Mouse (Mus musculus): ENCODE measurements around the gene Coa5. TPM values are rescaled to one million over a fixed set of nuclear protein-coding genes. Genes with fewer than 3 reads are reported as not detected.

The Coa5 gene
- polyA plus RNA-seq, 1 experiment from 2014 or later: 48.9 TPM

DNA sequence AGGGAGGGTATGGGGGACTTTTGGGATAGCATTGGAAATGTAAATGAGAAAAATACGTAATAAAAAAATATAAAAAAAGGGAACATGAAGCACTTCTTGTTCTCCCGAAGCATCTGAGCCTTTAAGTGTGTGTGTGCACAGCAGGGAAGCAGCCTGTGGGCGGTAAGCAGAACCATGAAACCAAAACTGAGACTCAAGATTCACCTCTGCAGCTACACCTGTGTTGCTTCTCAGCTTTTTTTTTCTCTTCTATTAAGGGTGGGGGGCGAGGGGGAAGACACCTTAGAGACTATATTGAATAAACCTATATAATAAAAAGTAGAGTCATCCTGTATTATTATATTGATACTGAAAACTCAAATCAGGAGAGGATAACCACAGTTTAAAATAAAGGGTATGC is 37.9 kb upstream of the Coa5 start:
- ATAC-seq (replicated peaks; ENCODE audit: low FRiP score): no peak
- Histone ChIP-seq H3K4me3 (replicated peaks) (no peak overlapping the region), H3K27ac (no peak overlapping the region), H3K4me2 (no peak overlapping the region), H3K9ac (no peak overlapping the region), H3K36me3 (no peaks in the 10 kb centered on the region), H3K27me3 (no peaks in the 10 kb centered on the region), H3K9me3 (replicated peaks) (no peaks in the 10 kb centered on the region), H3K4me1 (no peaks in the 10 kb centered on the region)
- 93% methylated on average over 4 of the region's 4 CpGs for WGBS

DNA sequence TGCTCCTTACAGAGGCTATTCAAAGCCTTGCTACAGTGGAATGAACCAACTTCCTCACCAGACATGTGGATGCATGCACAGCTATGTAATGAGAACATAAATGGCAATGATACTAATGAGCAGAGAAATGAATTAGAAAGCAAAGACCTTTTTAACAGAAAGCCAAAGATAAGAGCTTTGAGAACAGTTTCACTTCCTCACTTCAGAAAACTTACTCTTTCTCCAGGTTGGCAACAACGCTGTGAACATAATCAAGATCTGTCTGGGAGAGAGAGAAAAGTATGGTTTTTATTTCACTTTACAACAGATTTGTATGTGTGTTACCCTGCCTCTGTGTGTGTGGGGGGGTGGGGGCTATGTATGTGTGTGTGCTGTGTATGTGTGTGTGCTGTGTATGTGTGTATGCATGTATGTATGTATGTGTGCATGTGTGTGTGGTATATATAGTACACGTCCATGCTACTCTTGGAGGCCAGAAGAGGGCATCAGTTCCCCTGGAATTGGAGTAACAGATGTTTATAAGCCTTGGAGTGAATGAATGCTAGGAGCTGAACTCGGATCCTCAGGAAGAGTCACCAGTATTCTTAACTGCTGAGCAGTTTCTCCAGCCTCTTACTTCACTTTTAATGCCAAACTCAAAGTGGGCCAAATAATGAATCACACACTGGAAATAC is 36.6 kb upstream of the Coa5 start:
- Histone ChIP-seq H3K27me3 (no peaks in the 10 kb centered on the region), H3K4me3 (replicated peaks) (no peak overlapping the region), H3K4me1 (no peaks in the 10 kb centered on the region), H3K9me3 (replicated peaks) (no peaks in the 10 kb centered on the region), H3K9ac (no peak overlapping the region), H3K27ac (no peak overlapping the region), H3K4me2 (no peak overlapping the region), H3K36me3 (no peaks in the 10 kb centered on the region)
- ATAC-seq (replicated peaks; ENCODE audit: low FRiP score): no peak
- 82% methylated on average over 3 of the region's 3 CpGs for WGBS

DNA sequence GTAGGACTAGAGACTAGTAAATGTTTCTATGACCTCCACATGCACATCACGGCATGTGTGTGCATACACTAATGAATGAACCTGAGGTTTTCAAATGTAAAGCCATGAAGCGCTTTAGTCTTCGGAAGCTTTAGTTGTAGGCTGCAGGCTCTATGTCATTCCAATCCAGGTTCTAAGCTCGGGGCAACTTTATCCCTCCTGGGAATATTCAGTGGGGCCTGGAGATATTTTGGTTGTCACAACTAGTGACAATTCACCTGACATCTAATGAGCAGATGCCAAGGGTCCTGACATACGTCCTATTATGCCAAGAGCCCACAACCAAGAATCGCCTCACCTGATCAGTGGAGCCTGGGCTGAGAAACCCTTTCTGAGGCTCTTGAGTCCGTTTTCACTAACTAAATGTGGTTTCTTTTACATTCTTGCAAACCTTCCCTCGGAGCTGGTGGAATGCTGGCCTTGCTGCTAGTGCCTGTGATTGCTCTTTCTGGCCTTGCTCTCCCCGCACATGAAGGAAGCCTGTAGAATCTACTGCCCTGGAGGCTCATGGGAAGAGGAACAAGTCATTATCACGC is 35.1 kb upstream of the Coa5 start:
- Histone ChIP-seq H3K9me3 (replicated peaks) (no peaks in the 10 kb centered on the region), H3K36me3 (no peaks in the 10 kb centered on the region), H3K4me2 (no peak overlapping the region), H3K4me1 (no peaks in the 10 kb centered on the region), H3K27ac (no peak overlapping the region), H3K4me3 (replicated peaks) (no peak overlapping the region), H3K9ac (no peak overlapping the region), H3K27me3 (no peaks in the 10 kb centered on the region)
- 85% methylated on average over 10 of the region's 10 CpGs for WGBS
- no peak for ATAC-seq (replicated peaks; ENCODE audit: low FRiP score)

DNA sequence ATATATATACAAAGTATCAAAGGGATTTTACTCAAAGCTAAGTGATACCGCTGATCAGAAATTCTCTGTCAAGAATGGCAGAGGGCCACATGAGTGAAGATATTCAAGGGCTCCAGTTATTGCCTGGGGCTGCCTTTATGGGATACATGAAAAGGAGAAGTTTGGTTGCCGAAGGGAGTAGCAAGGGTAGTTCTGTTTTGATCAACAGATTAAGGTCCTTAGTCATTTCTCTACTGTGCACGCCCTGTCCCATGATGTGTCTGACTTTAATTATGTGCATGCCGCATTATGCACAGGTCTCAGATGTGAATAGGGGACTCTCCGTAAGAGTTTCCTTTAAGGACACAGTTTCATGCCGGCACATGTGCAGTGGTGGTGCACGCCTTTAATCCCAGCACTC is 27.6 kb upstream of the Coa5 start:
- ATAC-seq (replicated peaks; ENCODE audit: low FRiP score): no peak
- Histone ChIP-seq H3K4me3 (replicated peaks) (no peak overlapping the region), H3K4me1 (no peaks in the 10 kb centered on the region), H3K27me3 (no peaks in the 10 kb centered on the region), H3K4me2 (no peak overlapping the region), H3K27ac (no peak overlapping the region), H3K36me3 (no peaks in the 10 kb centered on the region), H3K9me3 (replicated peaks) (no peaks in the 10 kb centered on the region), H3K9ac (no peak overlapping the region)
- 91% methylated on average over 7 of the region's 7 CpGs for WGBS

DNA sequence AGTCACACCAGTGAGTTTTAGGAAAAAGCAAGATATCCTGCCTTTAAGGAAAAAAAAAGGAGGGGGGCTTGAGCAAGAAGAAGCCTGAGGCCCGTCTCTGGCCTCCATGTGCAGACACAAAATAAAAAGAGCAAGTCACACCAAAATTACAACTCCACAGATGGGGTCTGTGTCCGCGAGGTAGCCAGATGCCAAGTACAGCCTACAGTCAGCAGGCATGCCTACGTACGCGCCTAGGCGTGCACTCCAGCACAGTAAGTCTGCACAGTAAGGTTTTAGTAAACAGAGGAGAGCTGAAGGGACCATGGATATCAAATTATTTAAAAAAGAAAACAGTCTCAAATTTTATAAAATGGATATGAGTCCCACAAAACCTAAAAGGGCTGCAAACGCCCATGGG is 21.4 kb upstream of the Coa5 start:
- 0 out of 2 replicates have a peak, but pooled peaks cover 9% of the 10 kb centered on the region for H3K36me3 ChIP-seq

DNA sequence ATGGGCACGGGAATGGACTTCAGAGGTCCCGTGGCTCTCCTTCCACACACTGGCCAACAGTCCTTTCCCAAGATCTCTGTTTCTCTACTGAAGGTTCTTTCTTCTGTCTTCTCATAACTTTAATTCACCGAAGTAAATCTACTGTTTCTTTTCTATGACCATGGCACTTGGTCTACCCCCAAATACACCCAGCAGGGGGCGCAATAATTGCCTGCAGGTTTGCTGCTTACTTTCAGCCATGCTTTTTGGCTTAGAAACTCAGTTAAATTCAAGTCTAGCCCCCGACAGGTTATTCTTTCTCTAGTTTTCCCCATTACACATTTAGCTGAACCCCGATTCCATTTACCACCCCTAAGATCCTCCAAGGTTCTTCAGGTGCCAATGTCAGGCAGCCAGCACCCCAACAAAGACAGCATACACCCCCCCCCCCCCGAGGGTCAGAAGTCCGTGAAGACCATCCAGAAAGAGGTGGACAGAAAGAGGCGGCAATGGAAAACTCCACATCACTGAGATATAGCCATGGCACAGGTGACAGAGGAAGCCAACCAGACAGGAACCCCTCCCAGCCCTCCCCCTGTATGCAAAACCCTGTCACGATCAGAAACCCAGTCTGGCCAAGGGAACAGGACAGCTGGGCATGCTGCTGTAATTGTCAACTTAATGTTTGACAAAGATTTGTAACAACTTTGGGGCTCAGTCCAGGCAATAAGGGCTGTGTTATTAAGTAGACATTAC is 18.6 kb upstream of the Coa5 start:
- Histone ChIP-seq H3K9ac (no peak overlapping the region), H3K27ac (no peak overlapping the region), H3K9me3 (replicated peaks) (no peaks in the 10 kb centered on the region), H3K4me1 (no peaks in the 10 kb centered on the region), H3K4me2 (no peak overlapping the region), H3K27me3 (no peaks in the 10 kb centered on the region), H3K4me3 (replicated peaks) (no peak overlapping the region), H3K36me3 (peaks cover 11% of the 10 kb centered on the region; the same call in 1 of the 2 replicates)
- WGBS: 79% methylated on average over 10 of the region's 10 CpGs
- ATAC-seq (replicated peaks; ENCODE audit: low FRiP score): no peak

More for the DNA sequence above, 21.4 kb upstream of the Coa5 start:
- no peak overlapping the region for H3K4me3 ChIP-seq (replicated peaks)
- H3K27me3 ChIP-seq: no peaks in the 10 kb centered on the region
- no peak overlapping the region for H3K27ac ChIP-seq
- WGBS: 88% methylated on average over 8 of the region's 8 CpGs
- H3K9ac ChIP-seq: no peak overlapping the region
- H3K9me3 ChIP-seq (replicated peaks): no peaks in the 10 kb centered on the region
- no peak overlapping the region for H3K4me2 ChIP-seq
- H3K4me1 ChIP-seq: no peaks in the 10 kb centered on the region
- ATAC-seq (replicated peaks; ENCODE audit: low FRiP score): no peak

DNA sequence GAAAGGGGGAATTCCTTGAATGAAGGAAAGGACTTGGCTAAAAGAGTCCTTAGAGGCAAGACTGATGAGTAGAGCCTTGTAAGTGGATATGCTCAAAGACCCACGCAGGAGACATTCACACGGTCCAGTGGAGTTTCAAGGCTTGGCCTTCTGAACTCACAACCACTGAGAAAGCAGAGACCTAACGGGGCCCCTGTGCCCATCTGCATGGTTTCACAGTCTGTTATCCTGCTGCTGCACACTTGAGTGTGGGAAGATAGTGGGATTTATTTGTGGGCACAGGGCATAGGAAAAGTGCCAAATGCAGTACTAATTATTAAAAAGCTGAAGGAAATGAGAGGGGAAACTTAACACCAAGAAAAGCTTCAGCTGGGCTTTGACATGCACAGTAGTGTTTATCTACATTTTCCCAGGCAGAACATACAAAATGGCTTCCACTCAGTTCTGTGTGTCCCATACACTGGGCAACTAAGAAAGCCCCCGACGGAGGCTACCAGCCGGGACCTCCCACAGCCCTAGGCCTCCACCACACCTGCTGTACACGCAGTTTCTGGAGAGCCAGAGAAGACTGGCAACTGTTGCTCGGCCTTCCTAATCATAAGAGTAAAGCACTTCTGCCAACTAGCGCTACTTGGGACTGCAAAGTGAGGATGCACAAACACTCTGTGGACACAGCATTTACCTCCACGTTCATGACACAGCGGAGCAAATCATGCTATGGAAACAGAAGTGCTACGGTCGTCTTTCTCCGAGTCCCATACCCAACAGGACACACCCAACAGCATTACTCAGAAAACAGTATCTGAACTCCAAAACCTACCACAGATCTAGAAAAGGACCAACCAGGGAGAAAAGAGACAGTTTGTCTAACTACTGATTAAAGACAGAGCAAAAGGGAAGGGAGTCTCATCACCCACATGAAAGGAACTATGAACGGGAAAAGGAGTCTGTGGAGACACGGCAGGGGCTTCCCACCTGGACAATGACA is 13.2 kb upstream of the Coa5 start:
- Histone ChIP-seq H3K4me1 (no peaks in the 10 kb centered on the region), H3K9ac (no peak overlapping the region), H3K4me3 (replicated peaks) (no peak overlapping the region), H3K27ac (no peak overlapping the region), H3K4me2 (no peak overlapping the region), H3K36me3 (peaks cover 53% of the 10 kb centered on the region), H3K9me3 (replicated peaks) (no peaks in the 10 kb centered on the region), H3K27me3 (no peaks in the 10 kb centered on the region)
- no peak for ATAC-seq (replicated peaks; ENCODE audit: low FRiP score)
- 87% methylated on average over 16 of the region's 16 CpGs for WGBS

DNA sequence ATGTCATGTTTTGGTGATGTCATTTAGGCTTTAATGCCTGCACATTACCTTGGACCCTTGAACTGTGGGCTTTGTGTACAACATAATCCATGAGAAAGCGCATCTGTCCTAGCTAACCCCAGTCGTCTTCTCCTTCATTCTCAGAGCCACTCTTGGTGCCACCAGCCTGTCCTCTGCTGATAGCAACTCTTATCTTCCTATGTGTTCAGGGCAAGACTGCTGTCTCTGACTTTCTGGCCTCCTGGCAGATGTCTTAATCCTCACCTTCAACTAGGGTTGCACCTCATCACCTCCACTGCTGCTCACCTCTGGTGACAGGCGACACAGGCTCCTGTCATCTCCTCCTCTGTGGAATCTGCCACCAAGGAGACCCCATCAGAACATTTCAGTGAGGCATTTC is 6.5 kb upstream of the Coa5 start:
- 85% methylated on average over 3 of the region's 3 CpGs for WGBS
- H3K4me1 ChIP-seq: peaks cover 3% of the 10 kb centered on the region
- ATAC-seq (replicated peaks; ENCODE audit: low FRiP score): no peak
- H3K4me3 ChIP-seq (replicated peaks): no peak overlapping the region
- H3K27ac ChIP-seq: no peak overlapping the region
- no peaks in the 10 kb centered on the region for H3K27me3 ChIP-seq
- peaks cover 88% of the 10 kb centered on the region for H3K36me3 ChIP-seq
- no peak overlapping the region for H3K4me2 ChIP-seq
- H3K9me3 ChIP-seq (replicated peaks): no peaks in the 10 kb centered on the region
- no peak overlapping the region for H3K9ac ChIP-seq

DNA sequence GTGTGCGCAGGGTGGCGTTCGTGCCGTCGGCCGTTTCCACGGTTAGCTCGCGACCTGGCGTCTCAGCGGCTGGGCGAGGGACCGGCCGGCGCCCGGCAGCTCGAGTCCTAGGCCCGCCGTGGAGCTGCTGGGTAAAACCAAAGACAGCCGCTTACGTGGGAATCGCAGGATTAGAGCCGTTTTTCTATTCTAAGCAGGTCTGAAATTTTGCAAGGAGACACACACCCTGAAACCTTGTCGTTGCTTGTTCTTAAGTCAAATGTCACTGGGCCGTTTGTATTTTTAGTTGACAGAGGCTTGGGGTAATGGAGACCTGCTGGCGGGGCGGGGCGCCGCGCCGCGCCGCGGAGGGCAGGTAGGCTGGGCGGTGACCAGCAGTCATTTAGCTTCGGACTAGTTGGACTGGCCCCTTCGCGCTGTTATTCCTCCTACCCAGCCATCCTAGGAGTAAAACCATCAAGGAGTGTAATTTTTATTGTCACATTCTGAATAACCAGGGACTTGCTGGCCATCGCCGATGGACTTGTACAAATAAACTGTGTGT is 466 bp upstream of the Coa5 start:
- WGBS: 2% methylated on average over 40 of the region's 40 CpGs
- Histone ChIP-seq H3K36me3 (peaks cover 60% of the 10 kb centered on the region), H3K27me3 (no peaks in the 10 kb centered on the region), H3K9me3 (replicated peaks) (no peaks in the 10 kb centered on the region), H3K4me2 (peak overlapping the region; percentile 89), H3K4me1 (peaks cover 21% of the 10 kb centered on the region), H3K9ac (peak overlapping the region; percentile 88), H3K27ac (peak overlapping the region; percentile 80), H3K4me3 (replicated peaks) (peak overlapping the region; percentile 97)
- peak; percentile 52 for ATAC-seq (replicated peaks; ENCODE audit: low FRiP score)

DNA sequence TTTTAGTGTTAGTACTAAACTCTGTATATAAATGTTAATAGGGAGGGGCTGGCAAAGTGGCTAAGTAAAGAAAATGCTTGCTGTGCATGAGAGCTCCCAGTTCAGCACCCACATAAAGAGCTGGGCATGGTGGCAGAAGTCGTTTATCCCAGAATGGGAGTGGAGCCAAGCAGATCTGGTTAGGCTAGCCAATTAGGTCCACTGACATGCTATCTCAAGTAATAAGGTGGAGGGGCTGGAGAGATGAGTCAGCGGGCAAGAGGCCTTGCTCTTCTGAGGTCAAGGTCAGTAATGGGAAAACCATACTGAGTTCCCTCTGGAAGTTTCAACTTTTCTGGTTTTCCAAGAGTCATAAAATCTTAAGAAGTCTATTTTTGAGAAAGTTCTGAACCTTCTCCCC is 992 bp downstream of the Coa5 start:
- peak overlapping the region; percentile 97 for H3K4me3 ChIP-seq (replicated peaks)
- peaks cover 62% of the 10 kb centered on the region for H3K36me3 ChIP-seq
- 51% methylated on average over 2 of the region's 2 CpGs for WGBS
- no peak overlapping the region for H3K27ac ChIP-seq
- no peak for ATAC-seq (replicated peaks; ENCODE audit: low FRiP score)
- peaks cover 6% of the 10 kb centered on the region; the same call in 1 of the 2 replicates for H3K9me3 ChIP-seq (replicated peaks)
- 0 out of 2 replicates have a peak overlapping the region, but pooled peaks have one; percentile 88 for H3K9ac ChIP-seq
- H3K27me3 ChIP-seq: no peaks in the 10 kb centered on the region
- peak overlapping the region; percentile 89 for H3K4me2 ChIP-seq
- H3K4me1 ChIP-seq: peaks cover 21% of the 10 kb centered on the region

DNA sequence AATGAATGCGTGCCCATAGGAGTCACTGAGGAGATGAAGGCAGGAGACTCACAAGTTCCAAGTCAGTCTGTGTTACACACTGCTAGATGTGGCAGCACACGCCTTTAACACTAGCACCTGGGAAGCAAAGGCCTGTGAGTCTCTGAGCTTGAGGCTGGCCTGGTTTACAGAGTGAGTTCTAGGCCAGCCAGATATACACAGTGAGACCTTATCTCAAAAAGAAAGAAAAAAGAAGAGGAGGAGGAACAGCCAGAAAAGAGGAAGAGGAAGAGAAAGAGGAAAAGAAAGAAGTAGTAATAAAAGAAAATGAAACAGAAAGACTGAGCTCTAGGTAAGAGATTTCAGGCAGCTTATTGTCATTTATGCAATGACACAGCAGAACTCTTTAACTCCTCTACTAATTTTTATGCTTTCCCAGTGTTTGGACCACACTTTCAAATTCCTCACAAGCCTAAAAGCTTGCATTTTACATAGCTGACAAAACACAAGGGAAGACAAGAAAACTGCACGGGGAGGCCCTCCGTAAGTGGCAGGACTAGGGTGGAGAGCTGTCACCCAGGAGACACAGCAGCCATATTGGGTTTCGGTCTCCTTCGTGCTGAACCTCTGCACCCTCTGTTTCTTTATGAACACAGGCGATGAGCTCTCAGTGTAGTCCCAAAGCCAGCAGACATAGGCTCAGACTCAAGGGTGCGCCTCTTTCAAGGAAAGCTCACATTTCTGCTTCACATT is 2.6 kb downstream of the Coa5 start:
- Histone ChIP-seq H3K4me2 (no peak overlapping the region), H3K27ac (no peak overlapping the region), H3K4me1 (peaks cover 21% of the 10 kb centered on the region), H3K4me3 (replicated peaks) (no peak overlapping the region), H3K36me3 (peaks cover 62% of the 10 kb centered on the region), H3K9ac (no peak overlapping the region), H3K27me3 (no peaks in the 10 kb centered on the region), H3K9me3 (replicated peaks) (peaks cover 6% of the 10 kb centered on the region; the same call in 1 of the 2 replicates)
- no peak for ATAC-seq (replicated peaks; ENCODE audit: low FRiP score)
- WGBS: 94% methylated on average over 8 of the region's 8 CpGs
